Mouse (Mus musculus): Measurements from ENCODE around the gene Trim65.

GRCm38 (mm10) chr11:116143468-116143867 is 12.5 kb upstream of the Trim65 start:
- TF ChIP-seq CTCF (conservative IDR thresholded peaks at IDR 0.05; ENCODE audit: insufficient read depth, insufficient read length, low read depth, low read length) (no peak), POLR2A (IDR thresholded peaks at IDR 0.05; ENCODE audit: low read depth, low read length) (no peak)
